Mouse (Mus musculus): Measurements from ENCODE around the gene Smyd1.

Smyd1 gene

GRCm38 (mm10) chr6:71199612-71200011, 122.4 kb downstream of the Smyd1 start, which contains the start of gene Fabp1:
Gene Fabp1, plus strand, starts transcription at chr6:71199827.
- no peak for DNase-seq

- DNase-seq = no peak
Measured at GRCm38 (mm10) chr6:71197636-71198535, 124.1 kb downstream of the Smyd1 start.

- no peak for DNase-seq
Measured at GRCm38 (mm10) chr6:71196107-71196506, 125.9 kb downstream of the Smyd1 start.

- DNase-seq = no peak
Measured at GRCm38 (mm10) chr6:71193151-71193740, 128.8 kb downstream of the Smyd1 start.

GRCm38 (mm10) chr6:71190501-71190900, 131.5 kb downstream of the Smyd1 start:
- no peak for DNase-seq

- DNase-seq = no peak
Measured at GRCm38 (mm10) chr6:71189578-71189977, 132.5 kb downstream of the Smyd1 start.

GRCm38 (mm10) chr6:71184941-71185604, 137.0 kb downstream of the Smyd1 start:
- DNase-seq = no peak

GRCm38 (mm10) chr6:71180596-71180995, 141.4 kb downstream of the Smyd1 start:
- no peak for DNase-seq

- DNase-seq = no peak
Measured at GRCm38 (mm10) chr6:71172812-71173580, 149.0 kb downstream of the Smyd1 start.

- peak; percentile 40 for DNase-seq
Measured at GRCm38 (mm10) chr6:71166551-71167169, 155.4 kb downstream of the Smyd1 start.

- DNase-seq = no peak
Measured at GRCm38 (mm10) chr6:71164394-71164793, 157.6 kb downstream of the Smyd1 start.

All from layer of hippocampus, adult 9-11 months (tissue).